ENCODE assay signal across 8 mouse cellular contexts in genomic region chr9:89623006-89623760, GRCm38 (mm10). TPM values are rescaled to one million over a fixed set of nuclear protein-coding genes. Genes with fewer than 3 reads are reported as not detected.
A peak's percentile ranks its signal among the peaks of the same experiment; 100 is the strongest.
DNase-seq lines count a peak whose midpoint lies in the region; ATAC-seq lines count a peak whose summit lies in the region.

Gene Minar1, minus strand, starts transcription at chr9:89623125.

- H3K36me3 ChIP-seq in forebrain, embryonic 16.5 days (ENCODE audit: control insufficient read depth, insufficient read depth): no peaks in the 10 kb centered on the region
- no peaks in the 10 kb centered on the region for H3K36me3 ChIP-seq in midbrain, embryonic 10.5 days
- no peaks in the 10 kb centered on the region for H3K36me3 ChIP-seq in stomach, embryonic 16.5 days (ENCODE audit: control insufficient read depth, insufficient read depth, low read length)

- H3K9ac ChIP-seq in forebrain, embryonic 16.5 days (replicated peaks; ENCODE audit: low read depth, low read length): peak within 1 kb of the TSS; percentile 63
- peak within 1 kb of the TSS; percentile 46 for H3K9ac ChIP-seq in stomach, embryonic 16.5 days (ENCODE audit: low read length)

- H3K4me1 ChIP-seq in forebrain, embryonic 16.5 days (replicated peaks; ENCODE audit: control insufficient read depth, insufficient read depth, low read length): peaks cover 17% of the 10 kb centered on the region
- peaks cover 20% of the 10 kb centered on the region for H3K4me1 ChIP-seq in midbrain, embryonic 10.5 days
- H3K4me1 ChIP-seq in stomach, embryonic 16.5 days (ENCODE audit: control insufficient read depth, insufficient read depth, low read length): peaks cover 6% of the 10 kb centered on the region; the same call in 1 of the 2 replicates

- peak within 1 kb of the TSS; percentile 98 for H3K4me2 ChIP-seq in forebrain, embryonic 16.5 days (ENCODE audit: low read length)
- H3K4me2 ChIP-seq in stomach, embryonic 16.5 days (ENCODE audit: low read depth, low read length): peak within 1 kb of the TSS; percentile 73

- H3K27ac ChIP-seq in forebrain, embryonic 16.5 days (ENCODE audit: low read length): no peak within 1 kb of the TSS
- peak within 1 kb of the TSS; percentile 69; the same call in 1 of the 2 replicates for H3K27ac ChIP-seq in midbrain, embryonic 10.5 days (replicated peaks)
- H3K27ac ChIP-seq in stomach, embryonic 16.5 days (ENCODE audit: low read length): no peak within 1 kb of the TSS

- ATAC-seq in forebrain, embryonic 16.5 days: peak; percentile 80
- peak; percentile 79 for ATAC-seq in stomach, embryonic 16.5 days (ENCODE audit: insufficient read depth, low FRiP score)

- H3K4me3 ChIP-seq in forebrain, embryonic 16.5 days (replicated peaks; ENCODE audit: low read length): peak within 1 kb of the TSS; percentile 65
- H3K4me3 ChIP-seq in midbrain, embryonic 10.5 days: peak within 1 kb of the TSS; percentile 66
- H3K4me3 ChIP-seq in stomach, embryonic 16.5 days (replicated peaks; ENCODE audit: low read length): peak within 1 kb of the TSS; percentile 43

- WGBS in forebrain, embryonic 16.5 days: under 1% methylated on average over 27 of the region's 27 CpGs
- WGBS in midbrain, embryonic 10.5 days: under 1% methylated on average over 27 of the region's 27 CpGs
- whole genome bisulfite sequencing in stomach, embryonic 16.5 days: under 1% methylated on average over 27 of the region's 27 CpGs

- H3K27me3 ChIP-seq in forebrain, embryonic 16.5 days (replicated peaks; ENCODE audit: control insufficient read depth, insufficient read depth, low read length): peaks cover 11% of the 10 kb centered on the region; the same call in 1 of the 2 replicates
- peaks cover 59% of the 10 kb centered on the region for H3K27me3 ChIP-seq in midbrain, embryonic 10.5 days (ENCODE audit: low read depth, poor library complexity, severe bottlenecking)
- peaks cover 23% of the 10 kb centered on the region for H3K27me3 ChIP-seq in stomach, embryonic 16.5 days (ENCODE audit: control insufficient read depth, insufficient read depth, low read length)

- no peaks in the 10 kb centered on the region for H3K9me3 ChIP-seq in forebrain, embryonic 16.5 days (ENCODE audit: control insufficient read depth, low read length)
- H3K9me3 ChIP-seq in midbrain, embryonic 10.5 days (replicated peaks): no peaks in the 10 kb centered on the region
- no peaks in the 10 kb centered on the region for H3K9me3 ChIP-seq in stomach, embryonic 16.5 days (replicated peaks; ENCODE audit: control insufficient read depth, low read length)

- DNase-seq in ovary, postnatal 36 days (ENCODE audit: low spot score): peak; percentile 17
- no peak for DNase-seq in ovary, postnatal 10 days (ENCODE audit: low spot score)
- peak; percentile 45 to 50 for DNase-seq in cerebellum, adult 18-20 months
- peak; percentile 19 for DNase-seq in kidney, postnatal 14 days
- peak; percentile 62 for DNase-seq in midbrain, embryonic 10.5 days (ENCODE audit: low spot score)
- DNase-seq in thymus, adult 18-20 months: no peak

RNA-seq across cellular contexts. Expression of gene Minar1, which starts in this region (rescaled TPM):
- 1.9 and 2.1 TPM in 2 replicates for polyA plus RNA-seq in forebrain, embryonic 16.5 days (2015; fragmentation: Nextera tagmentation; extraction: Ambion mirVana)
- 0.06 TPM in 1 of 2 replicates, not detected in the other for polyA plus RNA-seq in midbrain, embryonic 10.5 days (2016; fragmentation: Nextera tagmentation; extraction: Ambion mirVana)
- polyA plus RNA-seq in stomach, embryonic 16.5 days (2015; fragmentation: Nextera tagmentation; extraction: Ambion mirVana): 0.06 TPM in 1 of 2 replicates, not detected in the other

Comparison
In these comparisons a context has a peak if more than half of its experiments do, and no peak if none do; other contexts are left out.
1. DNase-seq: peak in ovary, postnatal 36 days (single experiment), cerebellum, adult 18-20 months (2 of 2) and kidney, postnatal 14 days (single experiment); none in ovary, postnatal 10 days (single experiment) and thymus, adult 18-20 months (0 of 2).
2. Peak in DNase-seq, H3K4me3 ChIP-seq and H3K27ac ChIP-seq in midbrain, embryonic 10.5 days; RNA of the gene not detected or under 1 TPM.
3. Peak in ATAC-seq, H3K4me3 ChIP-seq, H3K9ac ChIP-seq and H3K4me2 ChIP-seq in stomach, embryonic 16.5 days; RNA of the gene not detected or under 1 TPM.
4. Peak in every context shown above with its lines, with median percentiles within 50 percentile points of each other: H3K4me3 ChIP-seq.